Mouse (Mus musculus): ENCODE results near the gene Pla1a. TPM values are rescaled to one million over a fixed set of nuclear protein-coding genes. Genes with fewer than 3 reads are reported as not detected.

The Pla1a gene
- polyA plus RNA-seq, 2 experiments from 2014 or later: 0.30 TPM; not detected in 1

GRCm38 (mm10) chr16:38433514-38433913 lies 569 bp upstream of the Pla1a start:
- ATAC-seq: no peak

DNA sequence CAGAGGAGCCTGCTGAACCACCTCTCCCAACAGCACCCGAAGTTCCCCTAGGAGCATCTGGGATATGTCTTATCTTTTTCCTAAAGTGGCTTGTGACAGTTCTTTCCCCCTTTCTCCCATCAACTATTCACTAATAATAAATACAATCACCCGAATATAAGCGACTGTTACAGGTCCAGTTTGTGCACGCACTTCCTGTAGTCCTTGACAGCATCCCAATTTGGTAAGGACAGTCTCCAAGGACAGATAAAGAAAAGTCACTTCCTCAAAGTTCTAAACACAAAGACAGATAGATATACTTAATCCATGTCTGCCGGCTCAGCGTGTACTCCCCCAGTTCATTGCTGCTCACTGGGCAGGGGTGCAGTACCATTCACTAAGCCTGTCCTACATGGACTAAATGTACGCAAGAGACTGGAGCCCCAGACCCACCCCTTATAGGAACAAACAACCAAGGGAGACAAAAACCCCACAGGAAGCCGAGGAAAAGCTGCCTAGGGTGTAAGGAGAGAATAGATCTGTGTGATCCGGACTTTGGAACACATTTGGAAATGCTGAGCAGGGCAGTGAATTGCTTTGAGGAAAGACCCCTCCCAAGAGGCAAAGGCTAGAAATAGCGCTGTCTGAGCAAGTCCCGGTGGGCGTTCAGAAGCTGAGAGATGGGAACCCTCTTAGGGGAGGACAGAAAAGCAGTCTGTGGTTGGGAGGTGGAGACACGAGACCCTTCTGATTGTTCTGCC lies 1.3 kb downstream of the Pla1a start:
- ATAC-seq: no peak

DNA sequence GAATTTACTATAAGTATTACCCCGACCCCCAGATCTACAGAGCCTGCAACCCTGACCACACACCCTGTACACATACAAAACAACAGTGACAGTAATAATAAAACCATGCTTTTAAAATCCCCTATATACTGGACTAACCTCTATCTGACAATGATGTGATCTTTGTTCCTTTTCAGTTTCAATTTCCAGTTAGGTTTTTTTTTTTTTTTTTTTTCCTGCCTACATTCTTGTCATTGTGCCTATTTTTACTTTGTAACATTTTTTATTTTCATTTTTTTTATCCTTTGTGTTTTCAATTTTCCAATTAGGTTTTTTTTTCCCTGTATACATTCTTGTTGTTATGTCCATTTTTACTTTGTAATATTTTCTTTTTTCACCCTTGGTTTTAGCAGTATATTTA lies 7.1 kb downstream of the Pla1a start:
- ATAC-seq: no peak

- ATAC-seq: no peak
Measured at GRCm38 (mm10) chr16:38425374-38425773, 7.6 kb downstream of the Pla1a start.

DNA sequence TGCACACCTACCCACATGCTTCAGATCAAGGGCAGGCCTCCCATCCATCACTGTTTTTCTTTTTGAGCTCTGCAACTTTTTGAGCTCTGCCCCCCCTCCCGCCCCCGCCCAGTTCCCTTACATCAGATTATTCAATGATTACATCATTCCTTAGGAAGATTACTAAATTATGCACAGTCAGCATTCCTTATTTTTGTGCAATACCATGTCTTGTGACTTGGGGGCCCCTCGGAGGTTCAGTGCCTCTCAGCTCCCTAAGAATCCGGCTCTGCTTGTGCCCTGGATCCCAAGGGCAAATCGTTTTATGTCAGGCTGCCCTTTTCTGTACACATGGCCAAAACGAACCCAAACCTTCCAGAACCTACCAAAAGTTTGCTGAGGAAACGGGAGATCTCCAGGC lies 18.0 kb downstream of the Pla1a start:
- no peak for ATAC-seq

GRCm38 (mm10) chr16:38408416-38408815 lies 24.5 kb downstream of the Pla1a start:
- ATAC-seq: no peak

- ATAC-seq: peak; percentile 29
Measured at GRCm38 (mm10) chr16:38407584-38407983, 25.4 kb downstream of the Pla1a start.

GRCm38 (mm10) chr16:38406708-38407107 lies 26.2 kb downstream of the Pla1a start:
- ATAC-seq: peak; percentile 10

GRCm38 (mm10) chr16:38406293-38406692 lies 26.7 kb downstream of the Pla1a start:
- ATAC-seq: no peak

GRCm38 (mm10) chr16:38403639-38404038 lies 29.3 kb downstream of the Pla1a start:
- peak; percentile 84 for ATAC-seq

- ATAC-seq: no peak
Measured at GRCm38 (mm10) chr16:38401468-38401867, 31.5 kb downstream of the Pla1a start.

DNA sequence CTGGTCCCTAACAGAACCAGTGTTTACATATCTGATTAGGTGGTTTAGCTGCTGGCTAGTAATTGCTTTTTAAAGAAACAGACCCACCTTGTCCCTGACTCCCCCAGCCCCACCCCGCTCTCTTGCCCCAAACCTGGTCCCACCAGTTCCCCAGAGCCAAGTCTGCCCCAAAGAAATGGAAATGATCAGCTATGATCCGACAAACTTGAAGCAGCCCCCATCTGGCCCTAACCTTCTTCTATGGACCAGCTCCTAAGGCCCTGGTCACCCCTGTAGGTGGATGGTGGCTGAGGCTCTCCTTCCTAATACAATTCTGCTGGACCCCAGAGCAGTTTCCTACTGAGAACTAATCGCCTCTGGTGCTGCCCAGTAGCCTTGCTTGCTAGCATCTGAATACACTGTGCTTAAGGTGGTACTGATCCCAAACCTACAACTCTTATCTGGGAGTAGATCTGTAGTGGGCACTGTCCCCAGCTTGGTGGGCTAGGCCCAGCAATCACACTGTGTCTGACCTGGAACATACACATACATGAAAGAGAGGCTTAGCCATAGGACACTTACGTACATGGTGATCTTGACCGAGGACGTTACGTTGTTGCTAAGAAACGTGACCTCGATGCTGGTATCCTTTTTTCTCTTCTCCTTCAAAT lies 32.5 kb downstream of the Pla1a start:
- no peak for ATAC-seq

DNA sequence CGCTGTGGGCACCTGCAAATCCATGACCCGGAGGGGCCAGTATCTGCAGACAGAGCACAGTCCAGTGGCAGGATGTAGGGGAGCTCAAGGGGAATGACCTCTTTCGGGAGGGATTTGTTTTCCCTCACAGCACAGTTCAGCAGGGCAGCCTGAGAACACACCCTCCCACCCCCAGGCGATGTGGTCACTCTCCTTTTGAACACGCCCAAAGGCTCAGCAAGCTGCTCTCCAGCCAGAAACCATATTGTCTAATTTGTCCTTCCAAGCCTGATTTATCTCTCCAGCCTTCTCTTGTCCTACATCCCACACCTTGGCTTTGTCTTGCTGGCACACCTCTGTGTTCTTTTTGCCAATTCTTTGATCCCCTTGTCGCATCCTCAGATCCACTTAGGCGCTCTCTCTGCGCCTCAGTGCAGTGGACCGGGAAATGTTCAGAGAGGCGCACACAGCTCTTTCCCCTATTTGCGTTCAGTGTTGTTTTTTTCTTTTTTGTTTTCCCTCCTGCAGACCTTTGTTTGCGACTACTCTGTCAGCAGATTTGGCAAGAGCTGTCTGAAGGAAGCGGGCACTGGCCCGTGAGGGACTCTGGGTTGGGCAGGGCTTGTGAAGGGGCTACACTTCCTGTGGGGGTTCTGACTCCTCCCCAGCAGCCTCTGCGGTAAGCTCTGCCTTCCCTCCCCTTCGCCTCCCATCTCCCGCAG lies 33.3 kb downstream of the Pla1a start:
- peak; percentile 19 for ATAC-seq

- ATAC-seq: no peak
Measured at GRCm38 (mm10) chr16:38399076-38399475, 33.9 kb downstream of the Pla1a start.

- ATAC-seq: no peak
Measured at GRCm38 (mm10) chr16:38398266-38398665, 34.7 kb downstream of the Pla1a start.

GRCm38 (mm10) chr16:38396155-38396554 lies 36.8 kb downstream of the Pla1a start:
- peak; percentile 68 for ATAC-seq

GRCm38 (mm10) chr16:38395060-38395730 lies 37.8 kb downstream of the Pla1a start:
- no peak for ATAC-seq

- no peak for ATAC-seq
Measured at GRCm38 (mm10) chr16:38394191-38394618, 38.7 kb downstream of the Pla1a start.

- no peak for ATAC-seq
Measured at GRCm38 (mm10) chr16:38392126-38392894, 40.6 kb downstream of the Pla1a start.

DNA sequence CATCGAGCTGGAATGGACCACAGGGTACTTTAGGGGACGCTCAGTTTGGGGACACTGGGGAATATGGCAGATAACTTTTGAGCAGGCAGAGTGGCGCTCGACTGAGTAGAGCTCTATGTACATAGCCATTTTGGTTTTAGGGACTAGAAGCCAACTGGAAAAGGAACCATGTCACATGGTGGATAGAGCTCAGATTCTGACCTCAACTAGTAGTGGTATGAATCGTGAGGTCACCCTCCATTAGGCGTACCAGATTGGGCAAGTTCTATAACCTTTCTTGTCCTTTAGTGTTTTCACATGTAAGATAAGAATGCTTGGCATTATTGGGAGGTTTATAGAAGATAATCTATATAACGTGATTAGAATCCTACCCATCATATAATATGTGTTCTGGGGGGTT lies 42.6 kb downstream of the Pla1a start:
- no peak for ATAC-seq

- ATAC-seq: no peak
Measured at GRCm38 (mm10) chr16:38389284-38389893, 43.6 kb downstream of the Pla1a start.

DNA sequence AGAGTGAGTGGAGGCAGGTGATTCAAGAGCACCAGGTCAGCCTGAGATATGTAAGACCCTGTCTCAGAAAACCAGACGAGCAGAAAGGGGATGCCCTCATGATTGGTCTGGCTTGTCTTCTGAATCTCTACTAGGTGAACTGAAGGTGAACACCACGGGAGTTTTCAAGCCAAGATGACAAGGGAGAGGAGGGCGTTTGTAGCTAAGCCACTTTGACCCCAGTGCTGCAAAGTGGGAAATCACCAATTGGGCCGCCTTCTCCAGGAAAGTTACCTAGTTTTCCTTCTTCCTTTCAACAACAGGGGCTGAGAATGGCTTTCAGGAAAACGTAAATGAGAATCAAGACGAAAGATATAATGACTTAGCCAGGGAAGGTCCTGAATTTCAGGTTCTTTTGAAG lies 44.2 kb downstream of the Pla1a start:
- ATAC-seq: no peak
